In the genomic region with DNA sequence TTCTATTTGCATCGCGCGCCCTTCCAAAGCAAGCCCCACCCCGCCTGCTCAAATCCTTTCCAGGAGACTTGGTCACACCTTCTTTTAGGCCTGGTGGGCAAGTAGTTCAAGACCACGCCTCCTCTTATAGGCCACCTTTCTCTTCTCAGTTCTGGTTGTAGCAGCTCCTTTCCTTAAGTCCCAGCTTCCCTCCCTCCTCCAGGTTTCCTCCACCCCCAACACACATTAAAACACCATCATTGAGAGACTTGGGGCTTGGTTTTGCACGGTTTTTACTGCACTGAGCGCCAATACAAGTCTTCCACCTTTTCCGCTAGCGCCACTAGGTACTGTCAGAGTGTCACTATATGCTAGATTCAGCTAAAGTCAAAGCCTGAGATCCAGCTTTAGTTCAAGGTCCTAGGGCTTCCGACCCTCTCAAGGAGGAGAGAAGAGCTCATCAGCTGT, we compare ENCODE assay signal across 9 mouse cellular contexts. TPM values are rescaled to one million over a fixed set of nuclear protein-coding genes. Genes with fewer than 3 reads are reported as not detected.
DNase-seq lines count a peak whose midpoint lies in the region; ATAC-seq lines count a peak whose summit lies in the region.
"Had no signal": no experiment of that assay in that cellular context is flagged by ENCODE, and none has a peak within 500 bp of the region (broad histone marks: within the 10 kb centered on the region; RNA-seq: fewer than 3 reads in every experiment).

No protein-coding gene starts in this region.

- H3K27ac ChIP-seq in heart, embryonic 14.5 days (replicated peaks in 1 of 2; ENCODE audit: control insufficient read depth in 1 of 2, insufficient read depth in 1 of 2, low read depth in 2 of 2, low read length in 2 of 2): no peak overlapping the region
- no peak overlapping the region for H3K27ac ChIP-seq in forebrain, embryonic 15.5 days (replicated peaks)
- H3K27ac ChIP-seq in liver, embryonic 15.5 days (replicated peaks): no peak overlapping the region

- 9% methylated on average over 10 of the region's 10 CpGs for WGBS in heart, embryonic 14.5 days
- 9% methylated on average over 10 of the region's 10 CpGs for WGBS in forebrain, embryonic 15.5 days
- WGBS in liver, embryonic 15.5 days (ENCODE audit: insufficient replicate concordance): 13% methylated on average over 10 of the region's 10 CpGs

- no peak for ATAC-seq in heart, embryonic 14.5 days (ENCODE audit: insufficient number of reproducible peaks, insufficient read depth, low FRiP score, low read depth)
- ATAC-seq in forebrain, embryonic 15.5 days (replicated peaks): no peak
- no peak for ATAC-seq in liver, embryonic 15.5 days (ENCODE audit: insufficient read depth)
- ATAC-seq: Patski had no signal

- DNase-seq in heart, adult 8-10 months (ENCODE audit: low spot score): no peak
- peak; percentile 87 for DNase-seq in ES-CJ7 (ENCODE audit: low read depth, low spot score)
- no peak for DNase-seq in spleen, postnatal 10 days (ENCODE audit: low spot score in 2 of 2)
- DNase-seq in layer of hippocampus, postnatal 14 days (ENCODE audit: low spot score in 2 of 2): no peak
- DNase-seq in B cell, adult 2 months: no peak

- H3K4me3 ChIP-seq in heart, embryonic 14.5 days (ENCODE audit: control insufficient read depth in 1 of 2, insufficient read depth in 1 of 2, low read depth in 1 of 2, low read length in 2 of 2): peak overlapping the region; percentile 46 to 63
- H3K4me3 ChIP-seq in forebrain, embryonic 15.5 days: peak overlapping the region; percentile 79
- peak overlapping the region; percentile 56 for H3K4me3 ChIP-seq in liver, embryonic 15.5 days (replicated peaks)

- H3K4me2 ChIP-seq in heart, embryonic 14.5 days (ENCODE audit: low read length): peak overlapping the region; percentile 82
- H3K4me2 ChIP-seq in forebrain, embryonic 15.5 days (replicated peaks): peak overlapping the region; percentile 98
- H3K4me2 ChIP-seq in liver, embryonic 15.5 days: peak overlapping the region; percentile 100

- H3K9ac ChIP-seq in heart, embryonic 14.5 days (ENCODE audit: low read length): 0 out of 2 replicates have a peak overlapping the region, but pooled peaks have one; percentile 72
- 0 out of 2 replicates have a peak overlapping the region, but pooled peaks have one; percentile 20 for H3K9ac ChIP-seq in forebrain, embryonic 15.5 days (replicated peaks)
- H3K9ac ChIP-seq in liver, embryonic 15.5 days: 0 out of 2 replicates have a peak overlapping the region, but pooled peaks have one; percentile 2

- H3K36me3 ChIP-seq in heart, embryonic 14.5 days (ENCODE audit: control insufficient read depth, insufficient read depth, low read length): no peaks in the 10 kb centered on the region
- no peaks in the 10 kb centered on the region for H3K36me3 ChIP-seq in forebrain, embryonic 15.5 days
- H3K36me3 ChIP-seq in liver, embryonic 15.5 days (replicated peaks): no peaks in the 10 kb centered on the region

- H3K9me3 ChIP-seq in heart, embryonic 14.5 days (ENCODE audit: control insufficient read depth, low read length): no peaks in the 10 kb centered on the region
- H3K9me3 ChIP-seq in forebrain, embryonic 15.5 days: no peaks in the 10 kb centered on the region
- no peaks in the 10 kb centered on the region for H3K9me3 ChIP-seq in liver, embryonic 15.5 days (replicated peaks)

- peaks cover 21 to 35% of the 10 kb centered on the region in 2 experiments for H3K4me1 ChIP-seq in heart, embryonic 14.5 days (ENCODE audit: control insufficient read depth in 2 of 2, insufficient read depth in 2 of 2, low read length in 2 of 2)
- peaks cover 51% of the 10 kb centered on the region for H3K4me1 ChIP-seq in forebrain, embryonic 15.5 days
- H3K4me1 ChIP-seq in liver, embryonic 15.5 days (replicated peaks): peaks cover 61% of the 10 kb centered on the region

- H3K27me3 ChIP-seq in heart, embryonic 14.5 days (ENCODE audit: control insufficient read depth, insufficient read depth, low read length): peaks cover 23% of the 10 kb centered on the region
- peaks cover 31% of the 10 kb centered on the region for H3K27me3 ChIP-seq in forebrain, embryonic 15.5 days
- peaks cover 67% of the 10 kb centered on the region for H3K27me3 ChIP-seq in liver, embryonic 15.5 days

RNA-seq across cellular contexts. Expression of gene Kdm6b, which starts 7.1 kb away (rescaled TPM):
- polyA plus RNA-seq in heart, embryonic 14.5 days (2014; fragmentation: Nextera tagmentation; extraction: Ambion mirVana): 18.0 and 22.0 TPM in 2 replicates
- 10 to 100 TPM; 19.1 to 26.2 (median 22.3) TPM for total RNA-seq in heart, adult 8-10 months (2022)
- 56.6 and 58.9 TPM in 2 replicates for polyA plus RNA-seq in forebrain, embryonic 15.5 days (2015; fragmentation: Nextera tagmentation; extraction: Ambion mirVana)
- polyA plus RNA-seq in liver, embryonic 15.5 days (2015; fragmentation: Nextera tagmentation; extraction: Ambion mirVana): 4.0 TPM in 2 replicates
- 10 to 100 TPM; 41.7 to 42.8 TPM for total RNA-seq in layer of hippocampus, postnatal 14 days (2021)

RNA-seq across cellular contexts. Expression of gene Tmem88, which starts 22.5 kb away (rescaled TPM):
- 43.1 and 46.7 TPM in 2 replicates for polyA plus RNA-seq in heart, embryonic 14.5 days (2014; fragmentation: Nextera tagmentation; extraction: Ambion mirVana)
- 10 to 100 TPM; 13.2 to 24.7 (median 19.5) TPM for total RNA-seq in heart, adult 8-10 months (2022)
- 5.9 and 6.7 TPM in 2 replicates for polyA plus RNA-seq in forebrain, embryonic 15.5 days (2015; fragmentation: Nextera tagmentation; extraction: Ambion mirVana)
- polyA plus RNA-seq in liver, embryonic 15.5 days (2015; fragmentation: Nextera tagmentation; extraction: Ambion mirVana): 6.6 and 7.1 TPM in 2 replicates
- total RNA-seq in layer of hippocampus, postnatal 14 days (2021): 1 to 10 TPM; 2.1 to 2.3 TPM

RNA-seq across cellular contexts. Expression of gene Cyb5d1, which starts 25.1 kb away (rescaled TPM):
- 19.9 and 22.1 TPM in 2 replicates for polyA plus RNA-seq in heart, embryonic 14.5 days (2014; fragmentation: Nextera tagmentation; extraction: Ambion mirVana)
- total RNA-seq in heart, adult 8-10 months (2022): 10 to 100 TPM; 33.3 to 39.8 (median 36.9) TPM
- 44.3 and 45.9 TPM in 2 replicates for polyA plus RNA-seq in forebrain, embryonic 15.5 days (2015; fragmentation: Nextera tagmentation; extraction: Ambion mirVana)
- 9.6 and 11.0 TPM in 2 replicates for polyA plus RNA-seq in liver, embryonic 15.5 days (2015; fragmentation: Nextera tagmentation; extraction: Ambion mirVana)
- 10 to 100 TPM; 36.0 to 39.7 TPM for total RNA-seq in layer of hippocampus, postnatal 14 days (2021)

RNA-seq across cellular contexts. Expression of gene Naa38, which starts 25.3 kb away (rescaled TPM):
- 158 and 174 TPM in 2 replicates for polyA plus RNA-seq in heart, embryonic 14.5 days (2014; fragmentation: Nextera tagmentation; extraction: Ambion mirVana)
- total RNA-seq in heart, adult 8-10 months (2022): 100 to 1,000 TPM; 109 to 140 (median 120) TPM
- 89.4 and 91.9 TPM in 2 replicates for polyA plus RNA-seq in forebrain, embryonic 15.5 days (2015; fragmentation: Nextera tagmentation; extraction: Ambion mirVana)
- polyA plus RNA-seq in liver, embryonic 15.5 days (2015; fragmentation: Nextera tagmentation; extraction: Ambion mirVana): 77.2 and 88.0 TPM in 2 replicates
- total RNA-seq in layer of hippocampus, postnatal 14 days (2021): 100 to 1,000 TPM in 1 of 2 experiments, 10 to 100 TPM in 1; 99.3 to 111 TPM

RNA-seq across cellular contexts. Expression of gene Chd3, which starts 51.4 kb away (rescaled TPM):
- polyA plus RNA-seq in heart, embryonic 14.5 days (2014; fragmentation: Nextera tagmentation; extraction: Ambion mirVana): 16.5 TPM in 2 replicates
- total RNA-seq in heart, adult 8-10 months (2022): 10 to 100 TPM; 16.7 to 20.4 (median 18.3) TPM
- 127 and 138 TPM in 2 replicates for polyA plus RNA-seq in forebrain, embryonic 15.5 days (2015; fragmentation: Nextera tagmentation; extraction: Ambion mirVana)
- 3.4 and 5.8 TPM in 2 replicates for polyA plus RNA-seq in liver, embryonic 15.5 days (2015; fragmentation: Nextera tagmentation; extraction: Ambion mirVana)
- total RNA-seq in layer of hippocampus, postnatal 14 days (2021): 100 to 1,000 TPM; 519 to 534 TPM

Comparison
In these comparisons a context has a peak if more than half of its experiments do, and no peak if none do; other contexts are left out.
1. H3K9ac ChIP-seq: peak in every context shown above with its lines; median percentile 72 in heart, embryonic 14.5 days; 20 in forebrain, embryonic 15.5 days; 2 in liver, embryonic 15.5 days.